Mouse (Mus musculus) heart, postnatal 36 days (tissue): ENCODE measurements around the gene Pkn1. TPM values are rescaled to one million over a fixed set of nuclear protein-coding genes. Genes with fewer than 3 reads are reported as not detected.

Source experiments
- DNase-seq, 2 experiments: peaks; one replicate each; pipeline ENCODE4 v3.0.0; 2021 to 2022
- intact Hi-C: fragments of 180-260 bp; cut with DNase I; formaldehyde crosslinking; loops from one replicate; pipeline ENCODE4 v1.15.1; 2025
- total RNA-seq, 2 experiments: library from RNA; stranded (reverse); gene quantifications; 2 replicates each; pipeline ENCODE4 v1.2.3; 2021

The Pkn1 gene
- 10 to 100 TPM; 53.7 to 62.4 TPM for total RNA-seq

- peak; percentile 79 to 85 for DNase-seq
- intact Hi-C loops: loop anchor here (1.0 kb wide), 1 partner anchor 16 kb away; the partner anchor contains the start of gene Ddx39
These were observed at the start of gene Pkn1 for GRCm38 (mm10) chr8:83698661-83699453. TSS of gene Pkn1 (minus strand) at chr8:83699179.

DNA sequence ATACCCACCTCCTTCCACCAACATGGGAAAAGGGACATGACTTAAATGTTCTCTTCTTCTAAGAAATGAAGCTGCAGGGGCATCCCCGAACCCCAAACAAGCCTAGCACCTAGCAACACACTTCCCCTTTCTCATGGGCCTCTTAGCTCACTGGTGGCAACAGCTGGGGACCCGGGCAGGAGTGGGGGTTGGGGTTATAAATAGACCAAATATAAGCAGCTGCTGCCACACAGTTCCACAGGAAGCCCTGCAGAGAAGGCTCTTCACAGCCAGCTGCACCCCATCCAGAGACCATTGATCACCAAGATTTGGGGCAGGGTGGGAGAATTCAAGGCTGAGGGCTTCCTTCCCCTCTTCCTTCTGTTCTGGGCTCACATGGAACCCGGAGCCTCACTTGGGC is 49.7 kb upstream of the Pkn1 start:
- intact Hi-C loops: loop anchor here (10.0 kb wide), 1 partner anchor 456 kb away; no protein-coding TSS in a partner anchor
- DNase-seq: peak; percentile 37 to 49

GRCm38 (mm10) chr8:83747661-83748346 is 48.8 kb upstream of the Pkn1 start:
- peak; percentile 76 to 82 for DNase-seq
- intact Hi-C loops: loop anchor here (10.0 kb wide), 1 partner anchor 457 kb away; no protein-coding TSS in a partner anchor

GRCm38 (mm10) chr8:83744070-83744469 is 45.1 kb upstream of the Pkn1 start:
- intact Hi-C loops: loop anchor here (10.0 kb wide), 1 partner anchor 461 kb away; no protein-coding TSS in a partner anchor
- DNase-seq: no peak

GRCm38 (mm10) chr8:83742968-83743367 is 44.0 kb upstream of the Pkn1 start:
- DNase-seq: no peak
- intact Hi-C loops: loop anchor here (10.0 kb wide), 1 partner anchor 462 kb away; no protein-coding TSS in a partner anchor

DNA sequence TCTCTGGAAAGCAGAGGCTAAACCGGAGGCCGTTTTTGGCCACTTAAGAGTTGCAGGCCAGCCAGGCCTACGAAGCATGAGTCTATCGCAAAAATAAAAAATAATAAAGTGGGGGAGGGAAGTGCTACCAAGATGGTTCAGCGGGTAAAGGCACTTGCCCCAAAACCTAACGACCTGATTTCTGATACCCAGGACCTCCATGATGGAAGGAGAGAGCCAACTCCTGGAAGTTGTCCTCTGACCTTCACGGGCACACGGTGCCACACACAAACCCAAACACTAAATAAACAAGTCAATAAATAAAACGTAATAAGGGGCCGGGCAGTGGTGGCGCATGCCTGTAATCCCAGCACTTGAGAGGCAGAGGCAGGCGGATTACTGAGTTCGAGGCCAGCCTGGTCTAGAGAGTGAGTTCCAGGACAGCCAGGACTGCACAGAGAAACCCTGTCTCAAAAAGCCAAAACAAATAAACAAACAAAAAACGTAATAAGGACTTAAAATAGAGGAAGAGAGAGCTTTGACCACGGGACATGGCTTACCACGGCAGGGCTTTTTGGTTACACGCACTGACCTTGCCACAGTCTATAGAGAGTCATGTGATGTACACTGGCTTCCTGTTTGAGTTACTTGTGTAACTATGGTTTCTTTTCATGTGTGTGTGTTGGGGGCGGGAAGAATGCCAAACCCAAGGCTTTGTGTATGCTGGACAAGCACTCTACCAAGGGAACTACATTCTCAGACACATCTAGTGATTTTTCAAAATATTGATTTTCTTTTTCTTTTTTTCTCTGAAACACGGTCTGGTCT is 43.1 kb upstream of the Pkn1 start:
- peak in 1 of 2 experiments; percentile 25 for DNase-seq
- intact Hi-C loops: loop anchor here (10.0 kb wide), 1 partner anchor 463 kb away; no protein-coding TSS in a partner anchor

DNA sequence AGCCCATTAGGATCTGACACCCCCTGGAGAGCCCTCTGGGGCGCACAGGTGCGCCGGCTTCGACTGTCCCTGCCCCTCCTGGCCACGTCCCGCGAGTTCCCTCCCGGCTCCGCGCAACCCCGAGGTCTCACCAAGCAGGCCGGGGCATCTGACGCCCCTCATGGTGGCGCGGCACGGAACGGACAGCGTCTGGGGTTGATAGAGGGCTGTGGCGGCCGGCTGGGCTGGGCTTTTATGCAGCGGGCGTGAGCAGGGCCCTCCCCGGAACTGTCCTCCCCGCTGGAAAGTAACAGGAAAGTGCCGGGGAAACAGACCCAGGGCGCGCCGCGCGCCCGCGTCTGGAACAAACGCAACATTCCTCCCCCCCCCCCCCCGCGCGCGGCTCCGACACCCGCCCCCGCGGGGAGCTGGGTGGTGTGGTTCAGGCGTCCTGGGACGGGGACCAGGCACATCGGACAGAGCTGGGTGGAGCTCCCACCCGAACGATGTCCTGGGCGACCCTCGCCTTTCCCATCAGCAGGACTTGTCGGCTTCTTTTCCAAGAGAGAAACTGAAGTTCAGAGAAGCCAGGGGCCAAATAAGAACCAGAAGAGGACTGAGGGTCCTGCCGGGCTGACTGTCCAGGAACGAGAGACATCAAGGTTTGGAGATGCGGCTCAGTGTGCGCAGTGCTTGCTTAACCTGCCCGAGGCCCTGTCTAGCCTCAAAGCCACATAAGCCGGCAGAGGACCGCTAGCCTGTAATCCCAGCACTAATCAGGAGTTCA is 42.2 kb upstream of the Pkn1 start, which contains the start of gene Adgre5:
Adgre5 (minus strand) TSS at position 351 of the 766 bp plus-strand sequence.
- peak; percentile 85 to 87 for DNase-seq
- intact Hi-C loops: loop anchor here (10.0 kb wide), 1 partner anchor 464 kb away; no protein-coding TSS in a partner anchor

DNA sequence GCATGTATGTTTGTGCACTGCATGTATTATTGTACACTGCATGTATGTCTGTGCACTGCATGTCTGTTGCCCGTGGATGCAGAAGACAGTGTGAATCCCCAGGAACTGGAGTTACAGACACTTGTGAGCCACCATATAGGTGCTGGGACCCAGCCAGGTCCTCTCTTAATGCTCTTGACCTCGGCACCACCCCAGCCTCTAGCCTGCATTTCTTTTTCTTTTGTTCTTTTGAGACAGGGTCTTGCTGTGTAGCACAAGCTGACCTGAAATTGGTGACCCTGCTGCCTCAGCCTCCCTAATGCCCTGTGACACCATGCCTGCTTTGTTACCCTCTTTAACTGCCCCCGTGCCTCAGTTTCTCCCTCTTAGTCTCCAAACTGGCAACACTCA is 41.6 kb upstream of the Pkn1 start:
- DNase-seq: no peak
- intact Hi-C loops: loop anchor here (10.0 kb wide), 1 partner anchor 464 kb away; no protein-coding TSS in a partner anchor

DNA sequence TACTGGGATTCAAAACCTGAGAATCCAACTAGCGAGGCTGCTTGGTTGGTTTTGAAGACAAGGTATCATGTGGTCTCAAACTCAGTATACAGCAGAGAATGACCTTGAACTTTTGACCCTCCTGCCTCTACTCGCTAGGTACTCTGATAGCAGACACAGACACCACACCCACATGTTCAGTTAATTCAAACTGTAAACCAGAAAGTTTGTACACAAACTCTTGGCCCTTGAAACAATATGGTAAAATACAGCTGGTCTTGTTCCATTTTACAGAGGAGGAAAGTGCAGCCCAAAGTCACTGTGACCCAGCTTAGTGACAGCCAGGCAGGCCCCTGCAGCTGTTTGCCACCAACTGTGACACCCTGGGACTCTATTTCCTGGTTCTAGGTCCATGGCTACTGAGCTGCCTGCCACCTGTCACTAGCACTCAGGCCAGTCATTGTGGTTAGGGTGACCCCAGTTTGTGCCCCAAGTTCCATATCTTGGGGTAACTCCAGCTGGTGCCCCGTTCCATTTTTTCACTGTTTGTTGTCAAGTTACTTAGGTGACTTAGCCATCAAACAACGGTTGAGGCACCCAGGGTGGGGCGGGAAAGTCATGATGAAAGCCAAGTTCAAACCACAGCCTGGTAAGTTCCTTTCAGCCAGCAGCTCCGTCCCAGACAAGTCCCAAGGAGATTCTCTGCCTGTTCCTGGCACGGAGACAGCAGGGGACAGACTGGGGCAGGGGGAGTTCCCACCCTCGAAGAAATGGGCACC is 40.9 kb upstream of the Pkn1 start:
- intact Hi-C loops: loop anchor here (5.0 to 10.0 kb wide), 2 partner anchors 42 to 465 kb away; no protein-coding TSS in a partner anchor
- DNase-seq: peak in 1 of 2 experiments; percentile 57

DNA sequence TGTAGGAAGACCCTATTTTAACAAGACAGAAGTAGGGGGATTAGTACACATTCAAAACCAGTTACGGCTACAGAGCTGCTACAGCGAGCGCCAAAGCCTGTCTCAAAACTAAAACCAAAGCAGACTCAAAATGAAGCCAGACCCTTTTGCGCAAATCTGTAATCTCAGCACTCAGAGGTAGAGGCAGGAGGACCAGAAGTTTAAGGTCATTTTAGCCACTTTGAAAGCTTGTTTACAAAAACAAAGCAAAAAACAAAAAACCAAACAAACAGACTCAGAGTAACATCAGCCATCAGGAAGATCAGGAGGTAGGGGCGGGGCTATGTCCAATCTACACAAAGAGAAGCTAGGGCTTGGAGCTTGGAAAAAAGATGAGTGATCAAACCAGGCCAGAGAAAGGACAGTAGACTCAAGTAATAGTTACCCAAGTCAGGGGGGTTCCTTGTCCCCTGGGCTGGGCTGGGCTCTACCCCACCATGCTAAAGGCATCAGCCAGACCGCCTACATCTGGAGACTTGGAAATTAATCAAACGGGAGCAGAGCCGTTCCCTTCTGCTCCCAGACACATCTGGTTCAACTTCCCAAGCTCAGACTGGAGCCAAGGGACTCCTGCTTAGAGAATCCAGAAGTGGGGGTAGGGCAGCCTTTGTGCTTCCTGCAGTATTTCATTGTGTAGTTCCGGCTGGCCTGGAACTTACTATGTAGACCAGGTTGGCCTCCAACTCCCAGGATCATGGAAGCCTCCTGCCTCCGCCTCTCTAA is 40.2 kb upstream of the Pkn1 start:
- DNase-seq: peak in 1 of 2 experiments; percentile 59
- intact Hi-C loops: loop anchor here (5.0 kb wide), 1 partner anchor 43 kb away; no protein-coding TSS in a partner anchor

GRCm38 (mm10) chr8:83737852-83738562 is 39.0 kb upstream of the Pkn1 start:
- intact Hi-C loops: loop anchor here (5.0 kb wide), 1 partner anchor 44 kb away; no protein-coding TSS in a partner anchor
- peak; percentile 80 to 83 for DNase-seq

DNA sequence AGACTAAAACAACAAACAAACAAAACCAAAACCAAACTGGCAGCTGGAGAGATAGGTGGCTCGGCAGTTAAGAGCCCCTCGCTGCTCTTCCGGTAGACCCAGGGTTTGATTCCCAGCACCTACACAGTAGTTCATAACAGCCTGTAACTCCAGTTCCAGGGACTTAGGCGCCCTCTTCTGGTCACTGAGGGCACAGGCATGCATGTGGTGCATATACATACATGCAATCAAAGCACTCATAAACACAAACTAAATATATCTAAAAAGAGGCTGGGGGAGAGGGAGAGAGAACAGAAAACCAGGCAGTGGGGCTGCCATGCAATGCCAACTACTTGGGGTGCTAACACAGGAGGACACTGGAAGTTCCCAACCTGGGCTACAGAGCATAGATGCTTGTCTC is 38.4 kb upstream of the Pkn1 start:
- no peak for DNase-seq
- intact Hi-C loops: loop anchor here (5.0 kb wide), 1 partner anchor 45 kb away; no protein-coding TSS in a partner anchor

GRCm38 (mm10) chr8:83736681-83737080 is 37.7 kb upstream of the Pkn1 start:
- intact Hi-C loops: loop anchor here (5.0 kb wide), 1 partner anchor 46 kb away; no protein-coding TSS in a partner anchor
- no peak for DNase-seq

DNA sequence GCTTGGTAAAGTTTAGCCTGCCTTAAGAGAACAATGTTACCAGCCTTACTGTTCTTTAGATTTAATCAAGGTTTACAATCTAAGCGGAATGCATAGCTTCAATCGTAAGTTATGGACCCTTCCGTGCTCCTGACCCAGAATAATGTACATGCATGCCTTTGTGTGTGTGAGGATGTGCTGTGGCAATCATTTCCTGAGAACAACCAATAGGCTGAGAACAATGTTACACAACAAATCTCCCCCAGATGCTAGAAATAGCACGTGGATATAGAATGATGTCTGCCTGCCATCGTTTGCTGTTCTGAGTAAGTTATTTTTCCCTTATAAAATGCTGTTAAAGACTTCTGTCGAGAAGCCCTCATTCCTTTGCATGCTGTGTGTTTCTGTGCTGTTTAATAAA is 33.9 kb upstream of the Pkn1 start:
- intact Hi-C loops: no loop called here
- no peak for DNase-seq

- no peak for DNase-seq
- intact Hi-C loops: no loop called here
These were observed 32.9 kb upstream of the Pkn1 start for GRCm38 (mm10) chr8:83731906-83732305.

- intact Hi-C loops: no loop called here
- DNase-seq: no peak
These were observed 30.2 kb upstream of the Pkn1 start for GRCm38 (mm10) chr8:83729009-83729807.
